Mouse (Mus musculus): ENCODE data around the gene Atf3.

DNA sequence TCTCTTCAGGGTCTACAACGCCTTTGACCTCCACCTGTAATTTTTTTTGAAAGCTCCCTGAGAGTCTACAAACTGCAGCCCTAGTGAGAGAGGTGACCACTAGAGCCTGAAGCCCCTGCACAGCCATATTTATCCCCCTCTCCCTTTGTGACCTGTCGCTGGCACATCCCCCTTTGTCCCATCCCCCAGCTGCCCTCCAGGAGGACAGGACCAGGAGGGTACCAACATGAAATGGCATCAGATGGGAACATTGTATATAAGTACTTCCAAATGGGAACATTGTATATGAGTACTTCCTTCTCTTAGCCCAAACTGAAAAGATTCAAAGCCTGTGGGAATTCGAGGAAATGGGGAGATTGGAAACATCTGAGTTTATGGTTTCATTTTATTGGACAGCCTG lies 53.1 kb downstream of the Atf3 start, which contains the start of gene Fam71a:
- no peak for TF ChIP-seq POLR2A (IDR thresholded peaks at IDR 0.05; ENCODE audit: low read depth, low read length)
- no peak for TF ChIP-seq CTCF (IDR thresholded peaks at IDR 0.05; ENCODE audit: extremely low read depth, insufficient read depth, insufficient read length, insufficient replicate concordance)
